Mouse (Mus musculus) embryo, embryonic 10 days (tissue): ENCODE results near the gene Tcp11l2.

Source experiments
- DNase-seq: peaks from one replicate; pipeline ENCODE4 v3.0.0-alpha.2; 2015; ENCODE audit warnings: low spot score

Tcp11l2 gene

DNA sequence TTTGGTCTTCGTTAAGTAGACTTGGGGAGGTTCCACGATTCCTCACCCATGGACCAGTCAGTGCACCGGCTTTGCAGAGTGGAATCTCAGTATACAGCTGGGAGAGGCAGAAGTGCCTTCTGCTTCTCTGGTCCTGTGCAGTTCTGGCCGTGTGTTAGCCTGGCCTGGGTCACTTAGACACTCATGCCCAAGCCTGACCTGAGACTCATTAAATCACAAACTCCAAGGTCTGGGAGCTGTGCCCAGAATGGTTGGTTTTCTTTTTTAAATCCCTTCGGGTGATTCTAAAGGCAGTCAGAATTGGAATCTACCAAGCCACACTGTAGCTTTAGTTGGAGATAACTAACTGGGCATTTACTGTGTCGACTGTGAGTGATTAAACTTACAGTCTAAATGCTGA, 23.7 kb downstream of the Tcp11l2 start:
- no peak for DNase-seq

DNA sequence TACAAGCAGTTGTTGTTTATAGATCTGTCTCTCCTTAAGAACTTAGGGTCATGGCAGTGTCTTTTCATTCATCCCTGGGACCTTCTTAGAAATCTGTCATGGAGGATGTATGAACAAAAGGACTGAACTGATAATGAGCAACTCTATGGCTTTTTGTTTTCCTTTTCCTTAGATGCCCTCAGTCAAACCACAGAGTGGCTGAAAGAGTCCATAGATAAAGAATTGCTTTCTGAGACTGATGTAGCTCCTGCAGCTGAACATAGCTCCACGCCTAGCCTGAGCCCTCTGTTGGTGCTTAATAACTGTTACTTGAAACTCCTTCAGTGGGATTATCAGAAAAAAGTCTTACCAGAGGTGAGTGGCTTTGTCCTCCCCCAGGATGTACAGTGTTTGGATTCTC, 27.9 kb downstream of the Tcp11l2 start:
- DNase-seq, result no peak

DNA sequence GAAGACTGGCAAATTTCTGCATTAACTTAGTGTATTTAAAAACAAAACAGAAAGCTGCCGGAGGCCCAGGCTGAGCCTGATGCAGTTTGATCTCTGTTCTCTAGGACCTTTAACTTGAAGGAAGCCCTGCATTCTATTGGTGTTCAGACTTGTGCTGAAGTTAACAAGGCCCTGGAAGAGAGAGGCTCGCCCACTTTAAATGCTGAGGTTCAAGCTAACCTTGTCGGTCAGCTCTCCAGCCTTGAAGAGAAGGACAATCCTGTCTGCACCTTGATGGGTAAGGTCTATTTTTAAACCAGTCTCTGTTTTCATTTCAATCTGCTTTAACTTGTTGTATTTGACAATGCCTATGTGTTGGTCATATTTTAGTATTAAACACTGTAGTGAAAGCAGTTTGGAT, 31.9 kb downstream of the Tcp11l2 start:
- no peak for DNase-seq

DNA sequence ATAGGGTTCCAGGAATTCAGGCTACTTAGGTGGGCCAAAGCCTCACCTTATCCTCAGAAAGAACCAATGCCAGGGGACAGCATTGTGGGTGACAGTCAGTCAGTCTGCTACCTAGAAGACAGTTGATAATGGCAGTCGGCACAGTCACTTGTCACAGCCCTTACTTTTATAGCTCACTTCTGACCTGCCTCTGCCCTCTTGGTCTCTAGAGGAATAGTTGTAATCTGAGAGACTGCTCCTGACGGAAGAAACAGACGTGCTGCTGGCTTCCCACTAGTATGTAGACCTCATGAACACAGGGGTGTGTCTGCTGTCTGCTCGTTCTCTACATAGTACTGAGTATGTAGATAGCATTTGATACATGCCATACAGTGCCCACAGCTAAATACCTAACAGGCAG, 33.9 kb downstream of the Tcp11l2 start:
- peak; percentile 29 for DNase-seq

DNA sequence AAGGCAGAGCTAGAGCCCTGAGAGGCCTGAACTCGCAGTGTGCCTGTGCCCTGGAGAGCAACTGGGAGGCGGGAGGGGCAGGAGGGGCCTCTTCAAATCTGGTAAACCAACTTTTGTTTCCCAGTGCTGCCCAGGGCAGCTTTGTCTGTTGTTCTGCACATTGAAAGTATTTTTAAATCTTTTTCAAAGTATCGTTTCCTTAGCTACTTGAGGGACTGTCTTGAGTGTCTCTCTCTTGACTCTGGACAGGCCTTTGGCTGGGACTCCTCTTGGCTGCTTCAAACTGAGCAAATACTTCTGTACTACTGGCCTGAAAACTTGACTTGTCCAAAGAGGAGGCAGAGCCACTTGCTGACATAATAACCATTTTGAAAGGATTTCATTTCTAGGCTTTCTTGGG, 34.4 kb downstream of the Tcp11l2 start:
- DNase-seq, result no peak

DNA sequence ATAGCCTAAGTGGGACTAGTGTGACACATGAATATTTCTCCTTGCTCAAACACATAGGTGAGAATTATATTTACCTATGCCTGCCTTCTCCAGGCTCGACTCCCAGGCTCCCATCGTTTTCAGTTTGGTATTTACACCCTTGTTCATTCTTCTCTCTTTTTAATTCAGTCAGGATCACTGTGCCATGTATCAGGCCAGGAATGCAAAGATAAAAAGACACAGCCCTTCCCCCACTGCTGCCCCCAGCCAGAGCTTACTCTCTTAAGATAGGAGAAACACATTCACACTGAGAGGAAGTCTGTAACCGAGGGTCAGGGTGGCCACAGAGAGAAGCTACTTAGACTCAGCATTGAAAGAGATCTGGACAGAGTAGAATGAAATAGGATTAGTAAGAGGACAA, 35.2 kb downstream of the Tcp11l2 start:
- DNase-seq, result no peak

DNA sequence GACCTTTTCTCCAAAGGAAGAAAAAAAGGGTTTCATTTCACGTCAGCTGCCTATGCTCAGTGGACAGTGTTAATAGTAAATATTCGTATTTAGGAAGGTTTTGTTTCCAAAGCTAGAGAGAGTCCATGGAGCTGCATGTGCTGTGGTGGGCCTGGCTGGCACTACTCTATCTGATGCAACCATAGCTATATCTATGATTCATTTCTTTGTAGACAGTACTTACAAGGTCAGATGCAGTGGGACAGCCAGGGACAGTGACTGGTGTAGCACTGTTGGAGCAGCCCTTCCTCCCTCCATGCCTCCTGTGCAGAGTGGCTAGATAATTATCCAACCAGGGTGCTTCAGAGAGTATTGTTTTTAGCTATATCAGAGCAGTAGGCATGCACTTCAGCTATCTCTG, 35.9 kb downstream of the Tcp11l2 start:
- DNase-seq, result no peak

DNA sequence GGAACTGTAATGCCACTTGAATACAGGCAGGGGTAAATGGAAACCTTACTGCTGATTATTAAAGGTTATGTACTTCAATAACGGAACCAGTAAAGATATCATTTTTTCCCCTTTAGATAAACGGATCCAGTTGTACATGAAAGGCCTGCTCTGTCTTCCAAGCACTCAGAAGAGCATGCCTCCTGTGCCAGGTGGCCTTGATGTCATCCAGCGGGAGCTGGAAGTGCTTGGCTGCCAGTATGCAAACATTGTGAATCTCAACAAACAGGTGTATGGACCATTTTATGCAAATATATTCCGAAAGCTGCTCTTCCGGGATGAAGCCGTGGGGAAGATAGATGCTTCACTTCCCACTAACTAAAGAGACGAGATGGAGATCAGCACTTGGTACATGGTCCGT, 36.9 kb downstream of the Tcp11l2 start:
- no peak for DNase-seq

DNA sequence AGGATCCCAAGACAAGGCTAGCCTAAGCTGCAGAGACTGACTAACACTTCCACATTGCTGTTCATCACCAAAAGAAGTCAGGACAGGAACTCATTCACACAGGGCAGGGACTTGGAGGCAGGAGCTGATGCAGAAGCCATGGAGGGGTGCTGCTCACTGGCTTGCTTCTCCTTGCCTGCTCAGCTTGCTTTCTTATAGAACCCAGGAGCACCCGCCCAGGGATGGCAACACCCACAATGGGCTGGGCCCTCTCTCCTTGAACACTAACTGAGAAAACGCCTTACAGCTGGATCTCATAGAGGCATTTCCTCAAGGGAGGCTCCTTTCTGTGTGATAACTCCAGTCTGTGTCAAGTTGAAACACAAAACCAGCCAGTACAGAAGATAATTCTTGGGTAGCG, 38.6 kb downstream of the Tcp11l2 start:
- no peak for DNase-seq

DNA sequence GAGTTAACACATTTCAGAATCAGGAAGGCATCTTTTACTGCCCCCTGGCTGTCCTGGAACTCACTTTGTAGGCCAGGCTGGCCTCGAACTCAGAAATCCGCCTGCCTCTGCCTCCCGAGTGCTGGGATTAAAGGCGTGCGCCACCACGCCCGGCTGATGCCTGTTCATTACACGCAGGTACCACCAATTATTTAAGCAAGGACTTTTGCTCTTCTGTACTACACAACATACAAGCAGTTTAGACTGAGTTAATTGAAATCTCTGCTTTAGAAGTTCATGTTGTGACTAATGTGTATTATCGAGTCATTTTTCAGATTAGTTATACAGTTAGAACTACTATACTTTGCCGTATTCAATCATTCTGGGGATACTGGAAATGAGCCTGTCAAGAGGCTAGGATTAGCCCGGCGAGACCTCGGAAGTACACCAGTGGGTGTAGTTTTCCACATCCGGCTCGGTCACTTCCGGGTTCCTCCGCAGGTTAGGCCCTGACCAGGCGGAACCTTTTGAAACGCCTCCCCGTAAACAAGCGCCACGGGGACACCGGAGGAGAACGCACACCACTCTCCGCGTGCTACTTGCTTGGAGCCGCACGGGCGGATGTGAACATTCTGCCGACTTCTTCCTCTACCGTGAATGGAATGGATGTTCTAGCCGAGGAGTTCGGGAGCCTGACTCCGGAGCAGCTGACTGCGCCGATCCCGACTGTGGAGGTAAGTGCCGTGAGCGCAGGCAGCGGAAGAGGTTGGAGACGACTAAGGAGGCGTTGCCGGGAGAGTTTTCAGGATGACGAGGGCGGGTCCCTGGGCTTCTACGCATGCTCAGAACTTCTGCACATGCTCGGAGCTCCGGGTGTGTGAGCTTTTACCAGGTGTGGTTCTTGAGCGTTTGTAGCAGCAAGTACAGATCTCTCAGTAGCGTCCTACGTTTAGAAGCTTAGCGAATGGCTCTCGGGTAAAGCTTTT, 45.7 kb downstream of the Tcp11l2 start, which contains the start of gene Polr3b:
Polr3b (plus strand) TSS at position 467 of the 965 bp plus-strand sequence.
- peak; percentile 94 for DNase-seq

DNA sequence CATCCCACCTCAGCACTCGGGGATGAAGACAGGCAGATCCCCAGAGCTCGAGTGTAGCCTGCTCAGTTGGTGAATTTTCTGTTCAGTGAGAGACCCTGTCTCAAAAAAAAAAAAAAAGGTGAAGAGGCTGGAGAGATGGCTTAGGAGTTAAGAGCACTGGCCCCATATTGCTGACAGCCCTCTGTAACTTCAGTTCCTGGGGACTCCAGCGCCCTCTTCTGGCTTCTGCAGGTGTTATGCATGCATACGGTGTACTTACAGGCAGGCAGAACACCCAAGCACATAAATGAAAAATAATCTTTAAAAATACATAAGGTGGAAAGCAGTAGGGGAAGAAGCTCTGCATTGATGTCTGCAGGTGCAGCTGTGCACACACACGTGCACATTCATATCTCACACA, 54.8 kb downstream of the Tcp11l2 start:
- peak; percentile 69 for DNase-seq

DNA sequence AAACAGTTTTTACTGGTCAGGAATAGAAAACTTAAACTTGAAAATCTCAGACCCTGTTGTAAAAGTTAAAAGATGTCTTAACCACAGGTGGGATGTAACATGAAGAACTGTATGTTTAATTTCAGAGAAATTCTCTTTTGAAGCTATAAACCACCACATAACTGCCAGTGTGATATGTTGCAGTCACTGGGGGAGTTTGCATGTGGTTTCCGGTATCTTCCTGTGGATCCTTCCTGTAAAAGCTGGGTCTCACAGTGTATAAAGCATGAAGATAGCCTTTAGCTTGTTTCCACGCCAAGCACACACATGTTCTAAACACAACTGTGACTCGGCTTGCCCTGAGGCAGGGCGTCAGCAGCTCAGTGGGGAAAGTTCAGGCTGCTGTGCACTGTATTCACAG, 55.6 kb downstream of the Tcp11l2 start:
- no peak for DNase-seq

DNA sequence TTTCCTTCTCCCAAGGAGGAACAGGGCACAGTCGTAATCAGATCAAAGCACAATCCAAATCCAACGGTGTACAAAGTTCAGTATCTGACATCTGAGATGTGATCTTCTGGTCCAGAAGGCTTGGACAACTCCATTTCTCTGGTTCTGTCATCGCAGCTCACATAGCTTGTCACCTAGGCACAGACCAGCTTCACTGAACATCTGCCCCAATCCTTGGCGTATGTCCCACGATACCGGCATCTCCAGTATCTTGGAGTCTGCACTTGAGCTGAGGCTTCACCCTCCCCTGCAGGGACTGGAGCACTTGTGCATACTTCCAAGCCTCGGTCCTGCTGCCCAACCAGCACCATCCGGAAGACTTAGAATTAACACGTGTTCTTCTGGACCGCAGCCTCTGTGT, 60.2 kb downstream of the Tcp11l2 start:
- DNase-seq, result no peak

DNA sequence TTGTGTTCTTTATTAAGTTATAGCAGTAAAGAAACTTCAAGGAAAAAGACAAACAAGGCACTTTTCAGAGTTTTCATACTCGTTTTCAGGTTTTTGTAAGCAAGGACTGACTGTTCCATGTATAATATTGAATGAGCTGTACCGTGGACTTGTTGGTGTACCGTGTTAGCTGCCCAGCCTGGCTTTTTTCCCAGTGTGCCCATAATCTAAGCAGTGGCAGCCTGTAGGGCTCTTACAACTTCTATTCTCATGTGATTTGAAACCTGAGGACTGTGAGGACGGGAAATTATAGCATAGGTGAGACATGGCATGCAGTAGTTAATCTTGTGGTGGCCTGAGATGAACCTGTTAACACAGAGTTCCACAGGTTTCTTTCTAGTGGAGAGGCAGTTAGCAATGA, 62.0 kb downstream of the Tcp11l2 start:
- DNase-seq, result no peak

DNA sequence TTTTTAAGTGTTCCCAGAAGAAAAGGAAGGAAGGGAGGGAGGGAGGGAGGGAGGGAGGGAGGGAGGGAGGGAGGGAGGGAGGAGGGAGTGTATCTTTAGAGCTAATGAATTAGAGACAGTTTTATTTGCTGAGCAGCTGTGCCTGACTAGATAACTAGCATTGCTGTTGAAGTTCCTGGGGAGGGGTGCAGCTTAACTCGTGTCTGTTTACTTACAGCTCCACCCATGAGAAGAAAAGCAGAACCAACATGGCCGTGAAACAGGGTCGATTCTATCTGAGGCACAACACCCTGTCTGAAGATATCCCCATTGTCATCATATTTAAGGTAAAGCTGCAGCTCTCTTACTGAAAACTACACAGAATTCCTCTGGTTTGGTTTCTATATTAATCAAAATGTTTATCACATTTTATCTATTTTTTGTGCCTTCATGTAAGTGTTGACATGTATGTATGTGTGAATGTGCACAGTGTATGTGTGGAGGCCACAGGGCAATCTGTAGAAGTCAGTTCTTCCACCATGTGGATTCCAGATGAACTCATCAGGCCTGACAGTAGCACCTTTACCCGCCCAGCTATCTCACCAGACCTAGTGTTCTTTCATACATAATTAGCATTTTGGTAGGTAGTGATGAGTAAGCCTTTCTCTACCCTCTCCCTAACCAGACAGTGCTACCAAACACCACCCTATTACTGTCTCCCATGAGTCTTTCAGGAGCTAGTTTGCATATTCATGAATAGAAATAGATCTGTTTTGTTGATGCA, 63.3 kb downstream of the Tcp11l2 start:
- DNase-seq, result no peak

DNA sequence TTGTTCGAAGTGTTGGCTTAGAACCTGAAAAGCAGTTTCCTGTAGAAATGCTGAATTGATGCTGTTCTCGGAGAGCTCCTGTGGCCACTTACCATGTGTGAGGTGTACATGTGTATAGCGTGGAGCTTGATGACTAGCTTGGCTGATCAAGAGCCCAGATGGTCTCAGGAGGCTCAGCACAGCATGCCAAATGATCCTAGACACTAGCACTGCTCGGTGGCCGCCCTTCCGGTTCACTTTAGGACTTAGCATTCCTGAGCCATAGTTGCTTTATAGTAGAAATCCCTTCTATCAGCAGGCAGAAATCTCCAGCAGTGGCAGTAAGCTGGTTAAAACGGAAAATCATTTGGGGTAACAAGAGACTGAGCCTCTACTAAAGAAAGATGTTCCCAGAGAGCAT, 64.4 kb downstream of the Tcp11l2 start:
- DNase-seq, result no peak

DNA sequence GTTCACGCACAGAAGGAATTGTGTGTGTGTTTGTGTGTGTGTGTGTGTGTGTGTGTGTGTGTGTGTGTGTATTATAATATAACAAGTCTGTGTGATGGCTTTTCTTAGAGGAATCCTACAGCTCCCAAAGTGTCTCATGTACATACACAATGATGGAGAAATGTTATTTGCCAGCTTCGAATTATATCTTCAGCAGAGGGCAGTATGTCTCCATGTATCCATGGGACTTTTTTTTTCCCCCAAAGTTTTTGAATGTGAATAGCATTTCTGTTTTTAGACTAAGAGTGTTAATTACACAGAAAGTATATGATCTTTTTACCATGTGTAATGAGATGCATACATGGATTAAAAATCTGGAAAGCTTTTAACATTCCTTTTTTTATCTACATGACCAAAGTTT, 65.2 kb downstream of the Tcp11l2 start:
- no peak for DNase-seq

DNA sequence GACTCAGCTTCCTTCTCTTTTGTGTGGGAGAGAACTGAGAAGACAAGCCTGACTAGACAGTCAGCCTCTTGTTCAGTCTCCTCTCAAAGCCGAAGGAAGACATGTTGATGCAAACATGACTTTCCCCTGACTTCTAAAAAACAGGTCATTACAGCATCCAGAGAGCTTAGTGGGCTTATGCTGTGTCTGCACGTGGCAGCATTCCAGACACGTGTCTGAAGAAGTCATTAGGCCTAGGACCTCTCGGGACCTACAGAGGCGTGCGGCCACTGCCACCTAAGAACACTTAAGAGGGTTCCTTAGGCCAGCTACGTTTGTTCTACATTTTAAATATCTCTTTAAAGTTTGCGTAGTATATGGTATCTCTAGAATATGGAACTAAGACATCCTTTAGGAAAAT, 69.5 kb downstream of the Tcp11l2 start:
- DNase-seq, result no peak

DNA sequence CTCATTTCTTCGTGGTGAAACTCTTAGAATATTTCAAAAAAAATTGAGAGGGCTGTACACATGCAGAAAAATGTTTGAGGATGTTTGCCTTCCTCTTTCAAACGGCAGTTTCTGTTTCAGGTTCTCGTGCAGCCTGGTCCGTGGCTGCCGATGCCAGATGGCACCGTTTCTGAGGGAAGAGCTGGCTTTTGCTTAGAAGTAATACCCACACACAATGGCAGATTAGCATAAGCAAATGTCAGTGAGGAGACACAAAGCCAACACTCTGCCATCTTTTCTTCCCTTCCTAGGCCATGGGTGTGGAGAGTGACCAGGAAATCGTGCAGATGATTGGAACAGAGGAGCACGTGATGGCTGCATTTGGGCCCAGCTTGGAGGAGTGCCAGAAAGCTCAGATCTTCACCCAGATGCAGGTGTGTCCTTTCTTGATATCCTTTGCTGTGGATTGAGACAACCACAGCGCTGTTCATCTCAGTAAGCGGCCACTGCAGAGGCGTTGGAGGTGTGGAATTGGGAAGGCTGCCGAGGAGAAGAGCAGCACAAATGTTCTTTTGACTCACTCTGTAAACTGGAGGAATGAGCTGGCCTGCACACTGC, 70.2 kb downstream of the Tcp11l2 start:
- DNase-seq, result no peak

DNA sequence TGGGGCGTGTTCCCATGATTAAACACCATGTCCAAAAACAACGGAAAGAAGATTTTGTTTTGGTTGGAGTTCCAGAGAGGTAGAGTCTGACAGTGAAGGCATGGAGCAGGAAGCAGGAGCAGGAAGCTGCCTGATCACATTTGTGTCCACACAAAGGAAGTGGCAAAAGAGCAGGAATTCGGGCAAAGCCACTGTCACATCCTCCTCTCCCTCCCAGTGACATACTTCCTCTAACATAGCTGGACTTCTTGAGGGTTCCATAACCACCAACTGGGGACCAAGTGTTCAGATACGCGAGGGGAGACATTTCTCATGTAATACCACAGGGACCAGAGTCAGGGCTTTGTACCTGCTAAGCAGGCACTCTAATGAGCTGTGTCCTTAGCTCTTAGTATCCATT, 70.8 kb downstream of the Tcp11l2 start:
- no peak for DNase-seq

DNA sequence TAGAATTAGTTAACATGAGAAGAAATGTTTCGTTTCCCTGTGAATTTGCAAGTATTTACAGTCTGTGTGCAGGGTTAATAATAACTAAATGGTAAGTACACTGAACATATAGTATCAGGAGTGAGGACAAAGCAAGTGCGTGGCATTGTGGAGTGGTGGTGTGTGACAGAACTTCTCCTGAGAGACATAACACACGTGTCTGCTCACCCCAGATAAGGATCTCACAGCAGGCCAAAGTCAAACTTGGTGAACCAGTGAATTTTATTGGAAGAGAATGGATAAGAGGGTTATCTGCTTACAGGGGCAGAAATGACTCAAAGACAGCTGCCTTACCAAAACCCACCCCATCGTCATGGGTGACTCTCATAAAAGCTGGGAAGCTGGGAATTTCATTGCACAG, 72.5 kb downstream of the Tcp11l2 start:
- DNase-seq, result no peak

DNA sequence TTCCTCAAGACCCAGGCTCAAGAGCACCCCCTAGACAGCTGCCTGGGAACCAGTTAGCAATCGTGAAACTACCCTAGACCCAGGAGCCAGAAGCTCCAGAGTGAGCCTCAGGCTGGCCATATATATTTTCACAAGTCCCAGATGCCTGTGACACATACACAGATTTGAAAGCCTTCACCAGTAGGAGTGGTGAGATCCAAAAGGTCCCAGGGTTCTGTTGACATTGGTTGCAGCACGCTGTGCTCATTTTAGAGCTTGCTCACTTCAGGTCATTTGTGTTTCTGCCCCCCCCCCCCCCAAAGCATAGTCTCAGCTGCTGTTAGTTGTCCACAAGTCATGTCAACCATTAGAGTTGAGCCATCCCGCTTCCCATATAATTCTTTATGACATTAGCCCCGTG, 77.6 kb downstream of the Tcp11l2 start:
- no peak for DNase-seq

DNA sequence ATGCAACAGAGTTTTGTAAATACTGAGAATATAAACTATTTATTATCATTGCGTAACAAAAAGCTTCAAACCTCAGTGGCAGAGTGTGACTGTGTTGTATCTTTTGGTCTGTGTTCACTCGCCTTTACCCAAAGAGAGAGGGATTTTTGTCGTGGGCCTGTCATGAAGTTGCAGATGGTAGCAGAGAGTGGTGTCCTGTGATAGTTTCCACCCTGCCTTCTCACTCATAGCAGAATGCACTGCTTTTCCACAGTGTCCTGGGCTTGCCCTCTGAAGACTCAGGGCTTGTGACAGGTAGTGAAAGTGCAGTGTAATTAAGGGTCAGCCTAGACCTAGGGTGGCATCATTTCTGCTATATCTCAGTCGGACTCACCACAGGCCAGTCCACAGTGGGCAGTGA, 78.3 kb downstream of the Tcp11l2 start:
- DNase-seq, result no peak
